In the genomic region with DNA sequence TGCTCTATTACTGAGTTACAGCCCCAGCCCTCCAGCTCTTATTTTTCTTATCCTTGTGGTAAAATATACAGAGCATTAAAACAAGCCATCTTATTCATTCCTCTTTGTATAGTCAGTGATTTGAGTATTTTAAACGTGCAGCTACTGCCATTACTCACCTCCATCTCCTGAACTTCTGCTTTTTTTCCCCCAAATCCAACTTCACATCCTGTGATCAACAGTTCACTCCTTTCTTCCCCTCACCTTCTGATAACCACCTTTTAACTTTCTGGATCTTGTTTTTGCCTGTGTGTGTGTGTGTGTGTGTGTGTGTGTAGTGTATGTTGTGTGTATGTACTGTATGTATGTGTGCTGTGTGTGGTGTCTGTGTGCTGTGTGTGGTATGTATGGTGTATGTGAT, we compare ENCODE assay signal across 26 mouse cellular contexts.
"Had no signal": no experiment of that assay in that cellular context is flagged by ENCODE, and none has a peak within 500 bp of the region (broad histone marks: within the 10 kb centered on the region; RNA-seq: fewer than 3 reads in every experiment).

No protein-coding gene starts in this region.

- H3K27me3 ChIP-seq: heart, embryonic 13.5 days; heart, embryonic 15.5 days; hindbrain, embryonic 15.5 days; kidney, embryonic 15.5 days; limb, embryonic 13.5 days; limb, embryonic 15.5 days; liver, embryonic 12.5 days had no signal

- H3K4me2 ChIP-seq: heart, embryonic 11.5 days; heart, embryonic 13.5 days; heart, embryonic 15.5 days; hindbrain, embryonic 13.5 days; hindbrain, embryonic 15.5 days; kidney, embryonic 15.5 days; limb, embryonic 13.5 days; limb, embryonic 15.5 days; liver, embryonic 12.5 days had no signal

- ATAC-seq: intestine, embryonic 16.5 days; liver, embryonic 12.5 days had no signal

- H3K4me1 ChIP-seq: heart, embryonic 13.5 days; heart, embryonic 15.5 days; hindbrain, embryonic 15.5 days; kidney, embryonic 15.5 days; limb, embryonic 13.5 days; limb, embryonic 15.5 days; liver, embryonic 12.5 days had no signal

- H3K9ac ChIP-seq: heart, embryonic 13.5 days; heart, embryonic 15.5 days; hindbrain, embryonic 13.5 days; hindbrain, embryonic 15.5 days; kidney, embryonic 15.5 days; limb, embryonic 13.5 days; limb, embryonic 15.5 days; liver, embryonic 12.5 days had no signal

- H3K36me3 ChIP-seq: heart, embryonic 13.5 days; heart, embryonic 15.5 days; hindbrain, embryonic 13.5 days; hindbrain, embryonic 15.5 days; kidney, embryonic 15.5 days; limb, embryonic 13.5 days; limb, embryonic 15.5 days; liver, embryonic 12.5 days had no signal

- H3K9me3 ChIP-seq: heart, embryonic 13.5 days; heart, embryonic 15.5 days; hindbrain, embryonic 13.5 days; hindbrain, embryonic 15.5 days; kidney, embryonic 15.5 days; limb, embryonic 13.5 days; limb, embryonic 15.5 days; liver, embryonic 12.5 days had no signal

- H3K27ac ChIP-seq: heart, adult 2 months; heart, embryonic 13.5 days; heart, embryonic 15.5 days; hindbrain, embryonic 13.5 days; hindbrain, embryonic 15.5 days; hindbrain, postnatal 0 days; kidney, embryonic 15.5 days; kidney, postnatal 0 days; limb, embryonic 13.5 days; limb, embryonic 15.5 days; liver, embryonic 12.5 days had no signal

- DNase-seq: gastrocnemius, postnatal 14 days; gastrocnemius, postnatal 36 days; heart, adult 11 months; heart, adult 2 months; heart, postnatal 14 days; heart, postnatal 36 days; kidney, adult 11 months; kidney, adult 2 months; kidney, adult 9 months; kidney, postnatal 14 days; kidney, postnatal 36 days; layer of hippocampus, adult 9-11 months; layer of hippocampus, postnatal 36 days; left cerebral cortex, postnatal 4 days had no signal

- H3K4me3 ChIP-seq: heart, adult 2 months; heart, embryonic 13.5 days; heart, embryonic 15.5 days; hindbrain, embryonic 13.5 days; hindbrain, embryonic 15.5 days; kidney, embryonic 15.5 days; limb, embryonic 13.5 days; limb, embryonic 15.5 days; liver, embryonic 12.5 days had no signal
